Mouse (Mus musculus) liver, embryonic 14.5 days (tissue): ENCODE data around the gene Prdm11.

Experiments used
- CTCF ChIP-seq: IDR thresholded peaks from 2 replicates; pipeline ENCODE4 v1.5.1; 2016; ENCODE audit warnings: antibody characterized with exemption, low read depth, control low read depth
- EP300 ChIP-seq: IDR thresholded peaks from 2 replicates; pipeline ENCODE4 v1.6.1; 2016; ENCODE audit warnings: antibody characterized with exemption, low read depth

DNA sequence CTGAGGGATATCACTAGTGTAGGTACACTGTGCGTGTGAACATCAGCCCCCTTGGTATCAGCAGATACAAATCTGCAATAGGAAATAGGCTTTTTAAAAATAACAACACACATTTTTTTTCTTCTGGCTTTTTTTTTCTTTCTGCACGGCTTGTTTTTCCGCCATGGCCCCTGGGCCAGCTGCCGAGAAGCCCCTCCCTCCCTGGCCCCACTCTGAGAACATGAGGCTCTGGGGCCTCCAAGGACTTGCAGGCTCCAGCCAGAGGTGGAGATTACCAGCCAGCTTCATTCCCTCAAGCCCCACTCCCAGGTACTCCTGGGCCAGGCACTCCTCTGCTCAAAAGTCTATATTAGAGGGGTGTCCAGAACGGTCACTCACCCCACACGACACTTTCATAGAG lies 4.5 kb downstream of the Prdm11 start:
- TF ChIP-seq CTCF (no peak), EP300 (no peak)
